Comparison of ENCODE assay signal across 10 mouse cellular contexts in the genomic region with DNA sequence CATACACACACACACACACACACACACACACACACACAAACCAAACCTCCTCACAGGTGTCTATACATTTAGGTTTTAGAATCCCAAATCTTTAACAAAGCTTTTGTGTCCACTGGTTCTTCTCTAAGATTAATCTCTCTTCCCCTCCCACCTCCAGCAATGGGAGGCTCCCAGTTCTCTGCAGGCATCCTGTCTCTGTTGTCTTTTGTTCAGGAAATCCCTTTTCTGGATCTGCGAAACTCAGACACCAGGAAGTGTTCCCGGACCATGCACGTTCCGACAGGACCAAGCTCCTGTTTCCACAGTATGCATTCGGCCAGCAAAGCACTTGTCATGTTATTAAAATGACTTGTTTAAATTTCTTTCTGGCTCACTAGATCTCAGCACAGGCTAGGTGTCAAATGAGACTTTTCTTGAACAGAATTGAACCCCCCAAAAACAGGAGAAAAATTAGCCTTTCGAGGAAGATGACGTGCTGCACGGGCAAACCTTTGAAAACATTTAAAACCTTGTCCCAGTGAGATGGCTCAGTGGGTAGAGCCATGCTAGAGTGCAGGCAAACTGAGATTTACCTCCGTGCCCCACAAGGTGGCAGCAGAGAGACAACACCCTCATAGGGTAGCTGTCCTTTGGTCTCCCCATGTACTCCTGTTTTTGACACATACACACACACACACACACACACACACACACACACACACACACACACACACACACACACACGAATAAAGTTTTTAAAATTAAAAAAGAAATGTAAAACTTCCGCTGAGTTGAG. TPM values are rescaled to one million over a fixed set of nuclear protein-coding genes. Genes with fewer than 3 reads are reported as not detected.
DNase-seq lines count a peak whose midpoint lies in the region; ATAC-seq and TF ChIP-seq lines count a peak whose summit lies in the region.
"Had no signal": no experiment of that assay in that cellular context is flagged by ENCODE, and none has a peak within 500 bp of the region (broad histone marks: within the 10 kb centered on the region; RNA-seq: fewer than 3 reads in every experiment).

No protein-coding gene starts in this region.

- no peak overlapping the region for H3K27ac ChIP-seq in kidney, embryonic 16.5 days (ENCODE audit: low read length)
- no peak overlapping the region for H3K27ac ChIP-seq in ES-Bruce4 (ENCODE audit: insufficient read depth, low read length)
- H3K27ac ChIP-seq in bone marrow, adult 2 months (ENCODE audit: control insufficient read depth, insufficient read depth, low read depth, low read length, poor library complexity): no peak overlapping the region
- no peak overlapping the region for H3K27ac ChIP-seq in midbrain, postnatal 0 days (ENCODE audit: low read depth, low read length)

- TF ChIP-seq CTCF in ES-Bruce4 (IDR thresholded peaks at IDR 0.05; ENCODE audit: low read depth, low read length): peak; percentile 81
- TF ChIP-seq CTCF in bone marrow, adult 2 months (IDR thresholded peaks at IDR 0.05; ENCODE audit: control insufficient read depth, insufficient read depth, low read length): peak; percentile 69
- peak; percentile 54 for TF ChIP-seq CTCF in midbrain, postnatal 0 days (IDR thresholded peaks at IDR 0.05)

- TF ChIP-seq POLR2A in ES-Bruce4 (IDR thresholded peaks at IDR 0.05; ENCODE audit: insufficient read depth, low read length): no peak
- no peak for TF ChIP-seq POLR2A in bone marrow, adult 2 months (IDR thresholded peaks at IDR 0.05; ENCODE audit: borderline replicate concordance, control insufficient read depth, low read depth, low read length)

- no peaks in the 10 kb centered on the region for H3K27me3 ChIP-seq in kidney, embryonic 16.5 days (ENCODE audit: insufficient read depth, low read length)
- H3K27me3 ChIP-seq in ES-Bruce4 (ENCODE audit: control insufficient read depth, insufficient read depth, low read length, poor library complexity, severe bottlenecking): no peaks in the 10 kb centered on the region
- H3K27me3 ChIP-seq in midbrain, postnatal 0 days (ENCODE audit: insufficient read depth, low read length): no peaks in the 10 kb centered on the region

- no peak overlapping the region for H3K4me3 ChIP-seq in kidney, embryonic 16.5 days (ENCODE audit: low read length)
- H3K4me3 ChIP-seq in ES-Bruce4 (ENCODE audit: low read depth, low read length): no peak overlapping the region
- no peak overlapping the region for H3K4me3 ChIP-seq in bone marrow, adult 2 months (replicated peaks; ENCODE audit: control insufficient read depth, low read depth, low read length)
- no peak overlapping the region for H3K4me3 ChIP-seq in midbrain, postnatal 0 days (ENCODE audit: low read depth, low read length)
- H3K4me3 ChIP-seq: erythroblast, embryonic 14.5 days had no signal

- no peaks in the 10 kb centered on the region for H3K9me3 ChIP-seq in kidney, embryonic 16.5 days (ENCODE audit: low read length)
- H3K9me3 ChIP-seq in ES-Bruce4 (replicated peaks; ENCODE audit: control insufficient read depth, insufficient read depth, low read length, poor library complexity, severe bottlenecking): no peaks in the 10 kb centered on the region
- H3K9me3 ChIP-seq in midbrain, postnatal 0 days (ENCODE audit: low read length): no peaks in the 10 kb centered on the region

- no peak overlapping the region for H3K4me2 ChIP-seq in kidney, embryonic 16.5 days (replicated peaks; ENCODE audit: low read depth, low read length)
- H3K4me2 ChIP-seq in midbrain, postnatal 0 days (ENCODE audit: low read depth, low read length, poor library complexity, severe bottlenecking): no peak overlapping the region

- H3K4me1 ChIP-seq in kidney, embryonic 16.5 days (ENCODE audit: insufficient read depth, low read length): no peaks in the 10 kb centered on the region
- no peaks in the 10 kb centered on the region for H3K4me1 ChIP-seq in ES-Bruce4 (ENCODE audit: control insufficient read depth, insufficient read depth, low read length)
- H3K4me1 ChIP-seq in bone marrow, adult 2 months (ENCODE audit: control insufficient read depth, insufficient read depth, low read length): no peaks in the 10 kb centered on the region
- H3K4me1 ChIP-seq in midbrain, postnatal 0 days (ENCODE audit: insufficient read depth, low read length): no peaks in the 10 kb centered on the region

- 55% methylated on average over 11 of the region's 11 CpGs for WGBS in kidney, embryonic 16.5 days
- WGBS in bone marrow, adult 2 months: 36% methylated on average over 11 of the region's 11 CpGs
- 51% methylated on average over 11 of the region's 11 CpGs for WGBS in midbrain, postnatal 0 days

- no peak for ATAC-seq in kidney, embryonic 16.5 days (ENCODE audit: low FRiP score, low TSS enrichment)
- ATAC-seq in midbrain, postnatal 0 days (ENCODE audit: low FRiP score): no peak

- H3K36me3 ChIP-seq in kidney, embryonic 16.5 days (ENCODE audit: insufficient read depth, low read length): no peaks in the 10 kb centered on the region
- H3K36me3 ChIP-seq in ES-Bruce4 (ENCODE audit: control insufficient read depth, insufficient read depth, low read length, poor library complexity, severe bottlenecking): no peaks in the 10 kb centered on the region
- no peaks in the 10 kb centered on the region for H3K36me3 ChIP-seq in midbrain, postnatal 0 days (ENCODE audit: insufficient read depth, low read length)

- H3K9ac ChIP-seq in kidney, embryonic 16.5 days (replicated peaks; ENCODE audit: low read length): no peak overlapping the region
- H3K9ac ChIP-seq in ES-Bruce4 (ENCODE audit: low read depth, poor library complexity, severe bottlenecking): no peak overlapping the region
- H3K9ac ChIP-seq in midbrain, postnatal 0 days (replicated peaks; ENCODE audit: low read length, poor library complexity, severe bottlenecking): no peak overlapping the region

- no peak for TF ChIP-seq EP300 in ES-Bruce4 (IDR thresholded peaks at IDR 0.05; ENCODE audit: insufficient read depth, low read depth, low read length)

- DNase-seq in kidney, adult 11 months: peak; percentile 62
- DNase-seq in gastrocnemius, postnatal 10 days: peak; percentile 67
- peak; percentile 15 to 44 for DNase-seq in layer of hippocampus, postnatal 36 days
- DNase-seq in midbrain, postnatal 0 days (ENCODE audit: low spot score): peak; percentile 14
- DNase-seq in Muller cell, postnatal 12 days (ENCODE audit: inconsistent ontology term): no peak

RNA-seq across cellular contexts. Expression of a gene that starts 13.4 kb away (rescaled TPM):
- 62.7 and 65.9 TPM in 2 replicates for polyA plus RNA-seq in kidney, embryonic 16.5 days (2015; fragmentation: Nextera tagmentation; extraction: Ambion mirVana)
- polyA plus RNA-seq in ES-Bruce4 (2011; ENCODE audit: insufficient read depth, insufficient read length, low read depth, missing spikeins): not detected in 2 replicates
- 10.4 and 18.0 TPM in 2 replicates for polyA plus RNA-seq in bone marrow, adult 2 months (2011; ENCODE audit: insufficient read depth, insufficient read length, low replicate concordance, missing spikeins)
- total RNA-seq in gastrocnemius, postnatal 10 days (2021): 10 to 100 TPM; 24.5 to 26.8 TPM
- total RNA-seq in layer of hippocampus, postnatal 36 days (2021): 10 to 100 TPM; 11.5 to 12.7 TPM
- 69.1 and 77.2 TPM in 2 replicates for total RNA-seq in midbrain, postnatal 0 days (2014; rRNA removed)
- 35.0 and 40.9 TPM in 2 replicates for polyA plus RNA-seq in midbrain, postnatal 0 days (2015; fragmentation: Nextera tagmentation; extraction: Ambion mirVana)
- polyA plus RNA-seq: erythroblast, embryonic 14.5 days had no signal

RNA-seq across cellular contexts. Expression of a gene that starts 18.7 kb away (rescaled TPM):
- polyA plus RNA-seq in kidney, embryonic 16.5 days (2015; fragmentation: Nextera tagmentation; extraction: Ambion mirVana): 6.5 and 9.3 TPM in 2 replicates
- not detected in 2 replicates for polyA plus RNA-seq in ES-Bruce4 (2011; ENCODE audit: insufficient read depth, insufficient read length, low read depth, missing spikeins)
- 11.6 and 12.1 TPM in 2 replicates for polyA plus RNA-seq in bone marrow, adult 2 months (2011; ENCODE audit: insufficient read depth, insufficient read length, low replicate concordance, missing spikeins)
- total RNA-seq in gastrocnemius, postnatal 10 days (2021): 1 to 10 TPM; 2.4 to 5.1 TPM
- 1 to 10 TPM; 2.3 to 4.9 TPM for total RNA-seq in layer of hippocampus, postnatal 36 days (2021)
- total RNA-seq in midbrain, postnatal 0 days (2014; rRNA removed): 0.44 and 0.80 TPM in 2 replicates
- polyA plus RNA-seq in midbrain, postnatal 0 days (2015; fragmentation: Nextera tagmentation; extraction: Ambion mirVana): 0.06 and 0.14 TPM in 2 replicates
- polyA plus RNA-seq: erythroblast, embryonic 14.5 days had no signal

RNA-seq across cellular contexts. Expression of a gene that starts 57.5 kb away (rescaled TPM):
- polyA plus RNA-seq in kidney, embryonic 16.5 days (2015; fragmentation: Nextera tagmentation; extraction: Ambion mirVana): 0.20 and 0.21 TPM in 2 replicates
- not detected in 2 replicates for polyA plus RNA-seq in ES-Bruce4 (2011; ENCODE audit: insufficient read depth, insufficient read length, low read depth, missing spikeins)
- 1.2 TPM in 1 of 2 replicates, not detected in the other for polyA plus RNA-seq in bone marrow, adult 2 months (2011; ENCODE audit: insufficient read depth, insufficient read length, low replicate concordance, missing spikeins)
- total RNA-seq in gastrocnemius, postnatal 10 days (2021): under 1 TPM in 1 of 2 experiments, not detected in 1; 0.31 TPM
- total RNA-seq in layer of hippocampus, postnatal 36 days (2021): not detected
- 0.11 TPM in 1 of 2 replicates, not detected in the other for total RNA-seq in midbrain, postnatal 0 days (2014; rRNA removed)
- not detected in 2 replicates for polyA plus RNA-seq in midbrain, postnatal 0 days (2015; fragmentation: Nextera tagmentation; extraction: Ambion mirVana)
- polyA plus RNA-seq: erythroblast, embryonic 14.5 days; liver, embryonic 16.5 days had no signal

Comparison
In these comparisons a context has a peak if more than half of its experiments do, and no peak if none do; other contexts are left out.
1. RNA of a gene that starts 13.4 kb away (polyA plus RNA-seq): 62.7 to 65.9 TPM in kidney, embryonic 16.5 days, 35.0 to 40.9 TPM in midbrain, postnatal 0 days and 10.4 to 18.0 TPM in bone marrow, adult 2 months; not detected in ES-Bruce4; every median in the first group is over 10 times any median in the second.
2. Peak in every context shown above with its lines, with median percentiles within 50 percentile points of each other: CTCF ChIP-seq.